Mouse (Mus musculus): ENCODE data around the gene Golph3. TPM values are rescaled to one million over a fixed set of nuclear protein-coding genes. Genes with fewer than 3 reads are reported as not detected.

The Golph3 gene
- polyA plus RNA-seq (2012; rRNA removed) (99.9 and 132 TPM in 2 replicates), polyA plus RNA-seq (2014; fragmentation: Nextera tagmentation; extraction: Ambion mirVana) (112 and 115 TPM in 2 replicates)

- Histone ChIP-seq H3K9ac (ENCODE audit: low read depth, low read length, severe bottlenecking) (peak within 1 kb of the TSS; percentile 98), H3K27me3 (ENCODE audit: control insufficient read depth, insufficient read depth, low read length) (no peaks in the 10 kb centered on the region), H3K4me1 (ENCODE audit: control insufficient read depth, insufficient read depth, low read length) (peaks cover 14% of the 10 kb centered on the region; the same call in 1 of the 2 replicates), H3K36me3 (ENCODE audit: control insufficient read depth, insufficient read depth, low read length) (peaks cover 7% of the 10 kb centered on the region), H3K4me2 (replicated peaks; ENCODE audit: low read depth, low read length, severe bottlenecking) (peak within 1 kb of the TSS; percentile 88), H3K4me3 (replicated peaks; ENCODE audit: low read length) (peak within 1 kb of the TSS; percentile 98), H3K27ac (replicated peaks; ENCODE audit: low read depth, low read length) (peak within 1 kb of the TSS; percentile 93), H3K9me3 (ENCODE audit: control insufficient read depth, low read length) (no peaks in the 10 kb centered on the region)
- 1% methylated on average over 37 of the region's 74 CpGs for WGBS
- DNase-seq (ENCODE audit: low spot score) (peak; percentile 95), ATAC-seq (ENCODE audit: low FRiP score, low read depth) (peak; percentile 92)
- no peak for TF ChIP-seq POLR2A (IDR thresholded peaks at IDR 0.05; ENCODE audit: borderline replicate concordance, extremely low read depth, insufficient read depth, insufficient read length)
These were observed at the start of gene Golph3 for GRCm38 (mm10) chr15:12321091-12321787. Gene Golph3, plus strand, starts transcription at chr15:12321450.

- DNase-seq (ENCODE audit: low spot score) (no peak), ATAC-seq (ENCODE audit: low FRiP score, low read depth) (no peak)
- TF ChIP-seq POLR2A (IDR thresholded peaks at IDR 0.05; ENCODE audit: borderline replicate concordance, extremely low read depth, insufficient read depth, insufficient read length) = no peak
- Histone ChIP-seq H3K9me3 (ENCODE audit: control insufficient read depth, low read length) (no peaks in the 10 kb centered on the region), H3K4me1 (ENCODE audit: control insufficient read depth, insufficient read depth, low read length) (no peaks in the 10 kb centered on the region), H3K27me3 (ENCODE audit: control insufficient read depth, insufficient read depth, low read length) (no peaks in the 10 kb centered on the region), H3K9ac (ENCODE audit: low read depth, low read length, severe bottlenecking) (no peak overlapping the region), H3K4me3 (replicated peaks; ENCODE audit: low read length) (no peak overlapping the region), H3K27ac (replicated peaks; ENCODE audit: low read depth, low read length) (no peak overlapping the region), H3K4me2 (replicated peaks; ENCODE audit: low read depth, low read length, severe bottlenecking) (no peak overlapping the region), H3K36me3 (ENCODE audit: control insufficient read depth, insufficient read depth, low read length) (peaks cover 32% of the 10 kb centered on the region)
- WGBS = 84% methylated on average over 12 of the region's 12 CpGs
These were observed 47.8 kb upstream of the Golph3 start for GRCm38 (mm10) chr15:12273325-12274052.

GRCm38 (mm10) chr15:12274053-12274769, 47.0 kb upstream of the Golph3 start:
- TF ChIP-seq POLR2A (IDR thresholded peaks at IDR 0.05; ENCODE audit: borderline replicate concordance, extremely low read depth, insufficient read depth, insufficient read length) = no peak
- H3K9ac ChIP-seq (ENCODE audit: low read depth, low read length, severe bottlenecking) = no peak overlapping the region
- ATAC-seq (ENCODE audit: low FRiP score, low read depth) (no peak), DNase-seq (ENCODE audit: low spot score) (no peak)
- no peaks in the 10 kb centered on the region for H3K9me3 ChIP-seq (ENCODE audit: control insufficient read depth, low read length)
- no peak overlapping the region for H3K4me2 ChIP-seq (replicated peaks; ENCODE audit: low read depth, low read length, severe bottlenecking)
- 57% methylated on average over 4 of the region's 4 CpGs for whole genome bisulfite sequencing
- H3K4me3 ChIP-seq (replicated peaks; ENCODE audit: low read length) = no peak overlapping the region
- no peaks in the 10 kb centered on the region for H3K4me1 ChIP-seq (ENCODE audit: control insufficient read depth, insufficient read depth, low read length)
- peaks cover 27% of the 10 kb centered on the region for H3K36me3 ChIP-seq (ENCODE audit: control insufficient read depth, insufficient read depth, low read length)
- no peak overlapping the region for H3K27ac ChIP-seq (replicated peaks; ENCODE audit: low read depth, low read length)
- H3K27me3 ChIP-seq (ENCODE audit: control insufficient read depth, insufficient read depth, low read length) = no peaks in the 10 kb centered on the region

- H3K27me3 ChIP-seq (ENCODE audit: control insufficient read depth, insufficient read depth, low read length) = no peaks in the 10 kb centered on the region
- peaks cover 17% of the 10 kb centered on the region; the same call in 1 of the 2 replicates for H3K36me3 ChIP-seq (ENCODE audit: control insufficient read depth, insufficient read depth, low read length)
- no peak overlapping the region for H3K4me3 ChIP-seq (replicated peaks; ENCODE audit: low read length)
- TF ChIP-seq POLR2A (IDR thresholded peaks at IDR 0.05; ENCODE audit: borderline replicate concordance, extremely low read depth, insufficient read depth, insufficient read length) = no peak
- H3K27ac ChIP-seq (replicated peaks; ENCODE audit: low read depth, low read length) = no peak overlapping the region
- WGBS = 89% methylated on average over 4 of the region's 4 CpGs
- H3K9ac ChIP-seq (ENCODE audit: low read depth, low read length, severe bottlenecking) = no peak overlapping the region
- no peak for ATAC-seq (ENCODE audit: low FRiP score, low read depth)
- DNase-seq (ENCODE audit: low spot score) = no peak
- H3K9me3 ChIP-seq (ENCODE audit: control insufficient read depth, low read length) = no peaks in the 10 kb centered on the region
- no peaks in the 10 kb centered on the region for H3K4me1 ChIP-seq (ENCODE audit: control insufficient read depth, insufficient read depth, low read length)
- H3K4me2 ChIP-seq (replicated peaks; ENCODE audit: low read depth, low read length, severe bottlenecking) = no peak overlapping the region
These were observed 46.1 kb upstream of the Golph3 start for GRCm38 (mm10) chr15:12275091-12275623.

- no peaks in the 10 kb centered on the region for H3K36me3 ChIP-seq (ENCODE audit: control insufficient read depth, insufficient read depth, low read length)
- 97% methylated on average over 1 of the region's 1 CpGs for WGBS
These were observed 41.4 kb upstream of the Golph3 start for GRCm38 (mm10) chr15:12279816-12280215.

More at GRCm38 (mm10) chr15:12279816-12280215, 41.4 kb upstream of the Golph3 start:
- Histone ChIP-seq H3K4me2 (replicated peaks; ENCODE audit: low read depth, low read length, severe bottlenecking) (no peak overlapping the region), H3K4me1 (ENCODE audit: control insufficient read depth, insufficient read depth, low read length) (no peaks in the 10 kb centered on the region), H3K9ac (ENCODE audit: low read depth, low read length, severe bottlenecking) (no peak overlapping the region), H3K27me3 (ENCODE audit: control insufficient read depth, insufficient read depth, low read length) (no peaks in the 10 kb centered on the region), H3K27ac (replicated peaks; ENCODE audit: low read depth, low read length) (no peak overlapping the region), H3K4me3 (replicated peaks; ENCODE audit: low read length) (no peak overlapping the region), H3K9me3 (ENCODE audit: control insufficient read depth, low read length) (no peaks in the 10 kb centered on the region)
- no peak for TF ChIP-seq POLR2A (IDR thresholded peaks at IDR 0.05; ENCODE audit: borderline replicate concordance, extremely low read depth, insufficient read depth, insufficient read length)
- DNase-seq (ENCODE audit: low spot score) = no peak
- no peak for ATAC-seq (ENCODE audit: low FRiP score, low read depth)
